Mouse (Mus musculus) cerebellum, adult 2 months (tissue): ENCODE measurements at regions not wholly inside any gene's neighbourhood (a gene's known extent, or its start where the extent isn't known, plus 50 kb on each side); places are given as distances from the start of the nearest gene placed in this dataset.

Experiments used
- CTCF ChIP-seq: fragments of 200-500 bp; IDR thresholded peaks from 2 replicates; pipeline ENCODE4 v1.5.1; 2011; ENCODE audit warnings: low read depth, mild to moderate bottlenecking, control low read depth, low read length, moderate library complexity, borderline replicate concordance; ENCODE audit not compliant: insufficient read depth
- POLR2A ChIP-seq: fragments of 200-500 bp; IDR thresholded peaks from 2 replicates; pipeline ENCODE4 v1.6.1; 2011; ENCODE audit warnings: low read length, control low read depth, borderline replicate concordance; ENCODE audit not compliant: insufficient read depth

DNA sequence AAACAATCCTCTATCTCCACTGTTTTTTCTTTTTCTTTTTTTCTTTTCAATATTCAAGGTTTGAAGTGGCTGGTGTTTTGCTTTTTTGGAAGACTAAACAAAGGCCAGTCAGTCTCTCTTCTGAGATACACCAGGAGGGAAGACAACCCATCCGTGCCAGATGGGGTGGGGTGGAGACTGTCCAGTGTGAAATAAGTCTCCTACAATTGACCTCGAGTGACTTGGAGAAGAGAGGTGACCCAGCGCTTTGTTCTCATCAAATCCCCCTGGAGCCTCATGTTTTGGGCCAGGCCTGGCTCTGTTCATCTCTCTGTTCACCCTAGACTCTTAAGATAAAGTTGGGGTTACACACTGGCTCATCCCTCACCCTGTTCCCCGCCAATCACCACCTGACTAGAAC is 169.2 kb upstream of the Tbca start:
- no peak for TF ChIP-seq POLR2A
- TF ChIP-seq CTCF = no peak
